Mouse (Mus musculus) megakaryocyte, embryonic 14.5 days (primary cell): ENCODE measurements around the gene Mad1l1.

Experiments
- FLI1 ChIP-seq: IDR thresholded peaks from 2 replicates; pipeline ENCODE4 v1.6.1; 2012; ENCODE audit warnings: low read length, inconsistent platforms, mixed read lengths
- GATA1 ChIP-seq: IDR thresholded peaks from 3 replicates; pipeline ENCODE4 v1.6.1; 2012; ENCODE audit warnings: mixed read lengths, low read length, inconsistent platforms, borderline replicate concordance

GRCm38 (mm10) chr5:140250370-140250769, 71.0 kb downstream of the Mad1l1 start:
- no peak for TF ChIP-seq FLI1
- TF ChIP-seq GATA1 = no peak
